Mouse (Mus musculus) spleen, embryonic (tissue): ENCODE data around the gene Brpf1.
"Not testable (repeated sequence)": the region's sequence is repeated elsewhere in the genome, so short reads cannot be mapped to it uniquely, and the experiment has no call there.

Experiments
- CTCF ChIA-PET: fragments of 350-600 bp; sonication (Branson Sonifier 250); formaldehyde crosslinking; loops from one replicate; lab custom pipeline; 2022; lab: Charles Lee

The Brpf1 gene

DNA sequence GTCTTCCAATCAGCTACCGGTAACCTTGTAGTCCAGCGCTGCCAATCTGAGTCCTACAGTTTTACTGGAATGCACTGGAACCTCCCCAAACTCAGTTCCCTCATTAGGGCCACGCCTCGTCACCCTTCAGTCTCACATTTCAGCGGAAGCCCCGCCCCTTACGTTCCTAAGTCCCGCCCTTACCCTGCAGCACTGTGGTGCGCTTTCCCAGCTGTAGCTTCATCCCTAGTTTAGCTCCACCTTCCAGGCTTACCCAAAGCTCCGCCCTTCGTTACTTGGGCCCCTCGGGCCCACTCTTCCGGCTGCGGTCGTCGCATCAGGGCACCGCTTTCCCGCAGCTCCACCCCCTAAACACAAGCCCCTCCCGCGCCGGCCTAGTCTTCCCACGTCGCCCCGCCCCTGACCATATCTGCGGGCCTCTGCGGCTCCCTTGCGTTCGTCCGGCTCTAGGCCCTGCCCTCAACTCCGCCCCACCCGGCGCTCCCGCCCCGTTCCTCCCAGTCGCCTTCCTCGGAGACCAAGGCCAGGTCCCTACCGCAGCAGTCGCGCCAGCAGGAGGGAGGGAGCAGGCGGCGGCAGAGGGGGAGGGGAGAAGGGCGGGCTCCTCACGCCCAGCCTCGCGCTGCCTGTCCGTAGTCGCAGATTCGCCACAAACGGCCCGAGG lies 483 bp upstream of the Brpf1 start:
- CTCF ChIA-PET, result no interaction called here

GRCm38 (mm10) chr6:113307481-113308121 lies 664 bp downstream of the Brpf1 start:
- CTCF ChIA-PET, result no interaction called here

GRCm38 (mm10) chr6:113308141-113308540 lies 1.2 kb downstream of the Brpf1 start:
- CTCF ChIA-PET, result no interaction called here

GRCm38 (mm10) chr6:113315972-113316371 lies 9.0 kb downstream of the Brpf1 start:
- CTCF ChIA-PET, result interaction anchor here (0.5 to 0.6 kb wide), 2 partner anchors 175 to 389 kb away, joined by 3 to 14 read pairs; no protein-coding TSS in a partner anchor

GRCm38 (mm10) chr6:113326533-113327315 lies 19.8 kb downstream of the Brpf1 start, which contains the start of gene Ogg1:
Gene Ogg1, plus strand, starts transcription at chr6:113326972.
- CTCF ChIA-PET, result no interaction called here

- CTCF ChIA-PET, result no interaction called here
These were observed 22.5 kb downstream of the Brpf1 start for GRCm38 (mm10) chr6:113329396-113329795.

- CTCF ChIA-PET, result interaction anchor here (0.5 to 0.7 kb wide), 2 partner anchors 25 to 233 kb away, joined by 3 read pairs; no protein-coding TSS in a partner anchor
These were observed 23.6 kb downstream of the Brpf1 start for GRCm38 (mm10) chr6:113330547-113330946.

DNA sequence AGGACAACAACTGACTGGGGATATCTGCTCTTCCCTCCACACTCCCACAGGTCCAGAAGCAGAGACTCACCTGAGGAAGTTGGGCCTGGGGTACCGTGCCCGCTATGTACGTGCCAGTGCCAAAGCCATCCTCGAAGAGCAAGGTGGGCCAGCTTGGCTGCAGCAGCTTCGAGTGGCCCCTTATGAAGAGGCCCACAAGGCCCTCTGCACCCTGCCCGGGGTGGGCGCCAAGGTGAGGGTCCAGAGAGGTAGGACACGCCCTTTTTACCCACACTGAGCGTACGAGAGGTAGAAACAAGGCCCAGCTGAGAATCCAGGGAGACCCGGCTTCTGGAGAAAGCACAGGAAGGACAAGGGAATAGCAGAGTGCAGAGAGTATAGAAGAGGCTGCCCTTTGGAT lies 24.8 kb downstream of the Brpf1 start:
- CTCF ChIA-PET, result no interaction called here

- CTCF ChIA-PET, result not testable (repeated sequence)
These were observed 25.8 kb downstream of the Brpf1 start for GRCm38 (mm10) chr6:113332734-113333133.

GRCm38 (mm10) chr6:113333137-113333950 lies 26.4 kb downstream of the Brpf1 start:
- CTCF ChIA-PET, result interaction anchor here (0.5 kb wide), 1 partner anchor 56 kb away, joined by 3 read pairs; the partner anchor contains the start of gene Ttll3

DNA sequence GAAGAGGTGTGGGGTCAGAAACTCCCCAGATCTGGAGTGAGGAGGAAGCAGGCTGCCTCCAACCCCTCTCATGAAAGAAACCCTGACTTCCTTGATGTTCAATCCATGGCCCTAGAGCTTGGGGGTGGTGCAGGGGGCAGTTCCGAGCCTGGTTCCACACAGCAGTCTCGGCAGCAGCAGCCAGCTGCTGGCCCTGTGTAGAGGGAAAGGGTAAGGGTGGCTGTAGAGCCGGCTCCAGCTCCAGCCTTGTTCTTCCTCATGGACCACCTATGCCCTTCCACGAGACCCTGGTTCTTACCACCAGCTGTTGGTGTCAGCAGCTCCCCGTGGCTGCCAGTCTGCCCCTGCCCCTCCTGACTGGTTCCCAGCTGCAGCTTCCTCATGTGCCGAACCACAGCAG lies 27.3 kb downstream of the Brpf1 start:
- CTCF ChIA-PET, result interaction anchor here (0.5 kb wide), 1 partner anchor 259 kb away, joined by 3 read pairs; no protein-coding TSS in a partner anchor

DNA sequence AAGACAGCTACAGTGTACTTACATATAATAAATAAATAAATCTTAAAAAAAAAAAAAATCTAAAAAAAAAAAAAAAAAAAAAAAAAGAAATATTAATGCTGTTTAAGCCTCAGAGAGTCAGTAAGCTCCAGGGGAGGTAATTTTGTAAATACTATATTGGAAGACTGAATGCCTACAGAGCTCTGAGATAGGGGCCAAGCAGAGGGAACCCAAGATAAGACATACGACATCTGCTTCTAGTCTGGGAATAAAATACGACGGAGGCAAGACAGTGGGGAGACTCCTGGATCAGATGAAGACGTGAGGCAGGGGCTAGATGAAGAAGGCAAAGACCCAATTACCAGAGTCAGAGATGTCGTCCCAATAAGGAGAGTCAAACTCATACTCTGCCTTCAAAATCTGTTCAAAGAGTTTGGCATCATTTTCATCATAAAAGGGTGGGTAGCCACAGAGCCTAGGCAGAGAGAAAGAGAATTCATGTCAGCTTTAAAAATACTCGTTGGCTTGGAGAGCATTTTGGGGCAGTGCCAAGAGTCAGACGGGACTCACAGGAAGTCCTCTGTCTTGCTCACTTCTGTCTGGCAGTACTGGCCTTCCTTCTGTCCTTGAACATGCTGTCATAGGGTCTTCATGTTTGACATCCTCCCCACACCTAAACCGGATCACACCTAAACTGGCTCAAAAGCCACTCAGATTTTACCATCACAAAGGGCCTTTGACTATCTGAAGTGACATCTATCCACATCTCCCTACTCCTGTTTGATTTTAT lies 30.1 kb downstream of the Brpf1 start:
- CTCF ChIA-PET, result no interaction called here

DNA sequence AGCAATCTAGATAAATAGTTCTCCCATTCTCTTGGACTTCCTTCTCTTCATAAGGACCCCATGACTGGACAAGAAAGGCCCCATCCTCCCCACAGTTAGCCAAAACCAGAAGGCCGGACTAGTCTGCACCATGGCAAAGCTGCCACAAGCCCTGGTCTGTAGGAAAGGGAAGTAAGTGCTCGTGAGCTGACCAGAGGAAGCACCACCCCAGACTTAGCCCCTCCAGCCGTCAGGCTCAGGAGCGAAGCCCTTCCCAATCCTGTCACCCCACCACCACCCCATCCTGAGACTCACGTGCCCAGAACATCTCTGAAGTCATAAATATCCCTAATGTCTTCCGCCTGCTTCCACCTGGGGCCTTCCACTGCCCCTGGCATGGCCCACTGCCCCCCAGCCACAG lies 34.6 kb downstream of the Brpf1 start:
- CTCF ChIA-PET, result no interaction called here

DNA sequence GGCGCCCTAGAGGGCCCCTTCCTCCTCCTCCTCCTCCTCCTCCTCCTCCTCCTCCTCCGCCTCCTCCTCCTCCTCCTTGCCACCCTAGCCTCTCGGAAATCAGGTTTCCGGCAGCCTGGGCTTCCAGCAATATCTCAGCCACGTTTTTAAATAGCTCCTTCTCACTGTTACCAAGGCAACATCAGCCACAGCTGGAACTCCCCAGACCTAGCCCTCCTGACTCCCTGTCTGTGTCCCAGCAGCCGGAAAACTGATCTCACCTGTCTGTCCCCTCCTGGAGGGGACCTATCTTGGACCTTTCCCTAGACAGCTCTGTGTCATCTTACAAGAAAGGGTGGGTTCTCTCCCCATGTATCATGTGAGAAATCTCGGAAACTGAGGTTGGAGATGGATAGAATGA lies 35.4 kb downstream of the Brpf1 start:
- CTCF ChIA-PET, result no interaction called here

DNA sequence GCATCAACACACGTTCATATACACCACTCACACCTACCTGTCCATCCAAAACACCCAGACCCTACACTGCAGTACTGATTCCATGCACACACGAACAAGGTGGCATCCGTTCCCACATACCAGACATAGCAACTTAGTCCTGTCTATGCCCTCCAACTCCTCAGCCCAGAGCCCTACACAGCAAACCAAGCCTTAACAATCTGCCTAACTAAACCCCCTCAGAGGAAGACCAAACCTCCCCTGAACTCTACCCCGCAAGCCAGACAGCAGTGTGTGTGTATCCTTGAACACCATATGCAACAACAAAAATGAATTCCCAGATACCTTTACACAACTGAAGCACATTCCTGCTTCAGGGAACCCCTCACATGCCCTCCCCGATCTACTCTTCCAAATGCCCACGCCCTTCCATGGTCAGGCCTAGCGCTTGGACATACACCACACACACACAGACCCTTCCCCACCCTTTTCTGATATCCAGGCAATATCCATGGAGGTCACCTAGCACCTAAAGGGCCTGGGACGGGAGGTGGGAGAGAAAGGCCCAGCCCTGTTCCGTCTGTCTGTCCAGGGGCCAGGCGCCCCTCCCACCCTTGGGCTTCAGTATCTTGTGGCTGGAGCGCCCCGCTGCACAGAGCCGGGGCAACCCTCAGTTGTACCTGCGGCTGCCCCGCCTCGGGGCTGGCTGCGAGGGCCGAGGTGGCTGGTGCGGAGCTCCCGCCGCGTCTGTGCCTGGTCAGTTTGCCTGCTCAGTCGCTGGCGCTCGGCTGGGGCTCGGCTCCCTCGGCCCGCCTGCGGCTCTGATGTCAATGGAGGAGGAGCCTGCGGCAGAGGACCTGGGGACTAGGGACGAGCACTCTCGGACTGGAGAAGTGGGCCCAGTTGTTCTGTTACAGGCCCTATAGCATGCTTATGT lies 36.5 kb downstream of the Brpf1 start, which contains the start of gene Camk1:
TSS of gene Camk1 (minus strand) at position 808 of the 916 bp plus-strand sequence.
- CTCF ChIA-PET, result no interaction called here

DNA sequence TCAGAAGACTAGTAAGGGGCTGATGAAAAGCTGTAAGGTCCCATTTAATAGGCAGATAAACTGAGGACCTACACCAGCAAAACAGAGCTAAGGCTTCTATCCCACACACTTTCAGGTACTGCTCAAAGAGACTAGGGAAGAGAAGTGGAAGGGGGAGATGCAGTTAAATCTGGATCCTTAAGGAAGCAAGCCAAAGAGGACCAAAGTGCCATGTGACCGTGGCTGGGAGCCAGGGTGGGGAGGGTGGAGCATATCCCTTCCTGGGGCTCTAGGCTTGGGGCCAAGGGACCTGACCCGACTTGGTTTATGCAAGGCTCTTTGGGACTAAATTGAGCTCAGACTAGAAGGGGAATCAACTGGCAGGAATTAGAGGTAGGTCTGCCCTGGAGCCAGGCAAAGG lies 37.4 kb downstream of the Brpf1 start:
- CTCF ChIA-PET, result no interaction called here

DNA sequence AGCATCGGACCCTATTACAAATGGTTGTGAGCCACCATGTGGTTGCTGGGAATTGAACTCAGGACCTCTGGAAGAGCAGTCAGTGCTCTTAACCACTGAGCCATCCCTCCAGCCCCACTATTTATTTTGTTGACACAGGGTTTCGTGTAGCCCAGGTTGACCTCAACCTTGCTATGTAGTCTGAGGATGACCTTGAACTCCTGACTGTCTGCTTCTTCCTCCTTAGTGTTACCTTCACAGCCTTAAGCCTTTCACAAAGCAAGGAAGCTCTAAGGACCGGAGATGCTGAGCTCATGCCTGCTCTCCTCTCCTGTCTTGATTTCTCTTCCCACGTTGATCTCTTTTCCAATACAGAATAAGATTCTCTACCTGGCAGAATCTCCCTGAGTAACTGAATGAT lies 40.0 kb downstream of the Brpf1 start:
- CTCF ChIA-PET, result no interaction called here

- CTCF ChIA-PET, result no interaction called here
These were observed 43.6 kb downstream of the Brpf1 start for GRCm38 (mm10) chr6:113350538-113350937.

DNA sequence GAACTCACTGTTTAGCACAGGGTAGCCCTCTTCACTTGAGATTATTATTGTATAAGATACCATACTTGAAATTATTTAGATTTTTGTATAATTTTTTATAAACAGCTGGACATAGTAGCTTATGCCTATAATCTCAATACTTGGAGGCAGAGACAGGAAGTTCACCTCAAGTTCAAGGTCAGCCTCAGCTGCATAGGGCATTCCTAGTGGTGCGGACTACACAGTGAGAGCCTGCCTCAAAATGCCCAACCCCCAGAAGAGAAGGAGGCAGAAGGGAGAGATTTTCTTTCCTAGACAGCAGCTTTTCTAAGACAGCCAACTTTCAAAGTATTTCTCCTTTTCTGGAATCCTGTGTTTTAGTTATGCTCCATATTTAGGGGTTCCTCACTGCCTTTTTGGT lies 44.2 kb downstream of the Brpf1 start:
- CTCF ChIA-PET, result no interaction called here
